Mouse (Mus musculus) stomach, postnatal 0 days (tissue): ENCODE results near the gene Grin2d. TPM values are rescaled to one million over a fixed set of nuclear protein-coding genes. Genes with fewer than 3 reads are reported as not detected.

Source experiments
- ATAC-seq: fragments of 200-750 bp; cut with Nextera tagmentation; 2 replicates; pipeline ENCODE4 v1.8.0; 2017; ENCODE audit not compliant: low FRiP score, low TSS enrichment
- DNase-seq: peaks from one replicate; pipeline ENCODE4 v3.0.0-alpha.2; 2016; ENCODE audit warnings: low spot score
- H3K27ac ChIP-seq: fragments of 300-500 bp; sonication (generic); replicated peaks from 2 replicates; pipeline ENCODE4 v1.5.1; 2014; ENCODE audit warnings: mild to moderate bottlenecking, control low read depth
- H3K27me3 ChIP-seq: fragments of 300-500 bp; sonication (generic); 2 replicates; pipeline ENCODE4 v1.6.1; 2014; ENCODE audit warnings: low read length; ENCODE audit not compliant: control insufficient read depth, insufficient read depth
- H3K36me3 ChIP-seq: fragments of 300-500 bp; sonication (generic); 2 replicates; pipeline ENCODE4 v1.6.1; 2014; ENCODE audit warnings: low read length, mixed read lengths; ENCODE audit not compliant: control insufficient read depth, insufficient read depth
- H3K4me1 ChIP-seq: fragments of 300-500 bp; sonication (generic); replicated peaks from 2 replicates; pipeline ENCODE4 v1.6.1; 2014; ENCODE audit warnings: antibody characterized with exemption; ENCODE audit not compliant: control insufficient read depth, insufficient read depth
- H3K4me2 ChIP-seq: fragments of 300-500 bp; sonication (generic); replicated peaks from 2 replicates; pipeline ENCODE4 v1.6.1; 2014; ENCODE audit warnings: low read depth, mild to moderate bottlenecking, control low read depth, moderate library complexity
- H3K4me3 ChIP-seq: fragments of 300-500 bp; sonication (generic); 2 replicates; pipeline ENCODE4 v1.5.1; 2014; ENCODE audit warnings: low read depth, low read length, control low read depth
- H3K9ac ChIP-seq: fragments of 300-500 bp; sonication (generic); 2 replicates; pipeline ENCODE4 v1.6.1; 2014; ENCODE audit warnings: mild to moderate bottlenecking, low read length, control low read depth, mixed read lengths
- H3K9me3 ChIP-seq: fragments of 300-500 bp; sonication (generic); 2 replicates; pipeline ENCODE4 v1.6.1; 2016; ENCODE audit warnings: low read length; ENCODE audit not compliant: control insufficient read depth
- CTCF ChIP-seq: IDR thresholded peaks from 2 replicates; pipeline ENCODE4 v1.5.1; 2016; ENCODE audit warnings: antibody characterized with exemption, low read depth, mild to moderate bottlenecking, moderate library complexity
- EP300 ChIP-seq: optimal IDR thresholded peaks from 2 replicates; pipeline ENCODE3; 2016; ENCODE audit warnings: antibody characterized with exemption
- WGBS: fragments of 180-500 bp; shearing (Covaris S2); extraction: QIAGEN DNeasy Blood & Tissue Kit; methylation state at CpG from one replicate; pipeline ENCODE4 v1.1.7; 2014; 5-methylcytosine and 5-hydroxymethylcytosine counted together
- polyA plus RNA-seq: library from polyadenylated mRNA; unstranded; fragments of >200 nt; fragmentation: Nextera tagmentation; extraction: Ambion mirVana; gene quantifications from 2 replicates; pipeline ENCODE4 v1.2.1, GENCODE M21; 2015

The Grin2d gene
- polyA plus RNA-seq, 1 experiment from 2014 or later: 0.35 TPM

- H3K4me1 ChIP-seq: no peaks in the 10 kb centered on the region; the same call in 1 of the 2 replicates
- H3K9ac ChIP-seq: peak within 1 kb of the TSS; percentile 100
- ATAC-seq (peak; percentile 99), DNase-seq (peak; percentile 99)
- H3K27ac ChIP-seq: peak within 1 kb of the TSS; percentile 100
- TF ChIP-seq EP300: no peak
- no peak for TF ChIP-seq CTCF
- peak within 1 kb of the TSS; percentile 94 for H3K4me3 ChIP-seq
- under 1% methylated on average over 87 of the region's 92 CpGs for WGBS
- no peaks in the 10 kb centered on the region for H3K27me3 ChIP-seq
- H3K4me2 ChIP-seq: peak within 1 kb of the TSS; percentile 90
- peaks cover 28% of the 10 kb centered on the region for H3K36me3 ChIP-seq
- no peaks in the 10 kb centered on the region for H3K9me3 ChIP-seq
Observed at GRCm38 (mm10) chr7:45813787-45814779, 64.1 kb downstream of the Grin2d start, which contains the start of gene Cyth2. Cyth2 (minus strand) TSS chr7:45814581.

GRCm38 (mm10) chr7:45812921-45813320 lies 65.3 kb downstream of the Grin2d start:
- no peaks in the 10 kb centered on the region for H3K27me3 ChIP-seq
- peak overlapping the region; percentile 94 for H3K4me3 ChIP-seq
- 78% methylated on average over 8 of the region's 8 CpGs for WGBS
- peak overlapping the region; percentile 100 for H3K9ac ChIP-seq
- H3K27ac ChIP-seq: no peak overlapping the region
- H3K4me1 ChIP-seq: no peaks in the 10 kb centered on the region; the same call in 1 of the 2 replicates
- ATAC-seq: no peak
- peak overlapping the region; percentile 90 for H3K4me2 ChIP-seq
- TF ChIP-seq CTCF: no peak
- no peak for TF ChIP-seq EP300
- H3K36me3 ChIP-seq: peaks cover 40% of the 10 kb centered on the region
- no peaks in the 10 kb centered on the region for H3K9me3 ChIP-seq
- DNase-seq: no peak

GRCm38 (mm10) chr7:45809276-45810075 lies 68.7 kb downstream of the Grin2d start:
- 83% methylated on average over 12 of the region's 14 CpGs for WGBS
- Histone ChIP-seq H3K9me3 (no peaks in the 10 kb centered on the region), H3K4me1 (no peaks in the 10 kb centered on the region), H3K27ac (no peak overlapping the region), H3K27me3 (no peaks in the 10 kb centered on the region), H3K9ac (no peak overlapping the region), H3K4me2 (no peak overlapping the region), H3K4me3 (no peak overlapping the region), H3K36me3 (peaks cover 47% of the 10 kb centered on the region)
- no peak for DNase-seq
- no peak for TF ChIP-seq CTCF
- TF ChIP-seq EP300: no peak
- no peak for ATAC-seq

- ATAC-seq (no peak), DNase-seq (no peak)
- Histone ChIP-seq H3K4me2 (no peak overlapping the region), H3K9me3 (no peaks in the 10 kb centered on the region), H3K4me1 (no peaks in the 10 kb centered on the region), H3K36me3 (peaks cover 47% of the 10 kb centered on the region), H3K27me3 (no peaks in the 10 kb centered on the region), H3K27ac (no peak overlapping the region), H3K9ac (no peak overlapping the region), H3K4me3 (no peak overlapping the region)
- TF ChIP-seq EP300: no peak
- no peak for TF ChIP-seq CTCF
- 44% methylated on average over 11 of the region's 11 CpGs for WGBS
Observed at GRCm38 (mm10) chr7:45808471-45808870, 69.7 kb downstream of the Grin2d start.

GRCm38 (mm10) chr7:45805941-45806340 lies 72.2 kb downstream of the Grin2d start:
- no peak for DNase-seq
- no peaks in the 10 kb centered on the region for H3K9me3 ChIP-seq
- ATAC-seq: no peak
- H3K27me3 ChIP-seq: no peaks in the 10 kb centered on the region
- no peak overlapping the region for H3K4me3 ChIP-seq
- no peaks in the 10 kb centered on the region for H3K4me1 ChIP-seq
- H3K36me3 ChIP-seq: peaks cover 33% of the 10 kb centered on the region
- WGBS: 65% methylated on average over 5 of the region's 5 CpGs
- H3K27ac ChIP-seq: no peak overlapping the region
- no peak for TF ChIP-seq EP300
- no peak for TF ChIP-seq CTCF
- H3K4me2 ChIP-seq: no peak overlapping the region
- no peak overlapping the region for H3K9ac ChIP-seq
